Mouse (Mus musculus): ENCODE measurements around the gene Mcur1. TPM values are rescaled to one million over a fixed set of nuclear protein-coding genes. Genes with fewer than 3 reads are reported as not detected.

Gene Mcur1
- polyA plus RNA-seq, 2 experiments: 4.0 to 6.0 TPM

DNA sequence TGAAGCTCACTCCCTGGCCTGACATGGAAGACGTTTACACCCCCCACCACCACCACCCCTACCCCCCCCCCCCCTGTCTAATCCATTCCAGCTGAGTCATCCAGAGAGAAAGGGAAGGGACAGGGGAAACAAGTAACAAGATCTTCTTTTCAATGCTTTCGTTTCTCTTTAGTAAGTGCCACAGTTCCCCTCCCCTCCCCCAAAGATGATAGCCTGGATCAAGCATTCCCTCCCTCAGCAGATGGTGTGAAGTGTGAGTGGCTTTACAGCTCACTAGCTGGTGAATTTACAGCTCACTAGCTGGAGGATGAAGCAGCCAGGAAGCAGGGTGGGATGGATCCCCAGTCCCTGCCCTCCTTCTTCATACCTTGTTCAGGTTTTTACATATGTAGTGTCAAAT is 63.3 kb downstream of the Mcur1 start:
- 13% methylated on average over 2 of the region's 2 CpGs for WGBS (ENCODE audit: insufficient replicate concordance)
- Histone ChIP-seq H3K9me3 (ENCODE audit: control insufficient read depth, low read length) (no peaks in the 10 kb centered on the region), H3K36me3 (replicated peaks; ENCODE audit: control insufficient read depth, insufficient read depth, low read depth) (no peaks in the 10 kb centered on the region), H3K4me2 (ENCODE audit: low read depth) (no peak overlapping the region), H3K27me3 (ENCODE audit: control insufficient read depth, insufficient read depth, low read length) (no peaks in the 10 kb centered on the region), H3K9ac (replicated peaks) (no peak overlapping the region), H3K4me3 (ENCODE audit: insufficient read depth in 1 of 2, low read depth in 2 of 2, low read length in 2 of 2) (no peak overlapping the region), H3K27ac (no peak overlapping the region), H3K4me1 (replicated peaks; ENCODE audit: control insufficient read depth in 2 of 2, insufficient read depth in 2 of 2, low read length in 1 of 2) (no peaks in the 10 kb centered on the region)
- TF ChIP-seq CTCF (IDR thresholded peaks at IDR 0.05; ENCODE audit: low read depth) (no peak), EP300 (IDR thresholded peaks at IDR 0.05; ENCODE audit: low read depth) (no peak)
- no peak for DNase-seq (ENCODE audit: low read depth in 3 of 3, low spot score in 3 of 3)
- ATAC-seq (ENCODE audit: insufficient read depth): no peak

DNA sequence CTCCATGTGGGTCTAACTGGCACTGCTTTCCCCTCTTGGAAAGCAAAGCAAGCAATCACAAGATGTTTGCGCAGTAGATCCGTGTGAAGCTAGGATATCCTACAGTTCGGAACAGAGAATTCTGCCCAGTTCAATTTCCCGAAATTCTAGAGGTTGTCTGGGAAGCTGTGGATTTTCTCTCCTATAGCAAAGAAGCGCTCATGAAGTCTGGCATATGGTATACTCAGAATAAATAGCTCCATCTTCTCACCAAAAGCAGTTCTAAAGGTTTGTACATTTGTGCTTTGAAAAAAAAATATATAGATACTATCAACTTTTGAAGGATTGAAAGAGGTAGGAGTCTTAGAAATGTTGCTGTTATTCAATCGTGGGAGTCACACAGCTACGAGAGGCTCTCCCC is 64.3 kb downstream of the Mcur1 start:
- no peak overlapping the region for H3K4me3 ChIP-seq (ENCODE audit: insufficient read depth in 1 of 2, low read depth in 2 of 2, low read length in 2 of 2)
- DNase-seq (ENCODE audit: low read depth in 3 of 3, low spot score in 3 of 3) (no peak), ATAC-seq (ENCODE audit: insufficient read depth) (no peak)
- TF ChIP-seq CTCF (IDR thresholded peaks at IDR 0.05; ENCODE audit: low read depth): no peak
- TF ChIP-seq EP300 (IDR thresholded peaks at IDR 0.05; ENCODE audit: low read depth): no peak
- 68% methylated on average over 7 of the region's 7 CpGs for WGBS (ENCODE audit: insufficient replicate concordance)
- no peak overlapping the region for H3K9ac ChIP-seq (replicated peaks)
- H3K36me3 ChIP-seq (replicated peaks; ENCODE audit: control insufficient read depth, insufficient read depth, low read depth): no peaks in the 10 kb centered on the region
- no peak overlapping the region for H3K4me2 ChIP-seq (ENCODE audit: low read depth)
- no peaks in the 10 kb centered on the region for H3K9me3 ChIP-seq (ENCODE audit: control insufficient read depth, low read length)
- H3K27me3 ChIP-seq (ENCODE audit: control insufficient read depth, insufficient read depth, low read length): no peaks in the 10 kb centered on the region
- H3K4me1 ChIP-seq (replicated peaks; ENCODE audit: control insufficient read depth in 2 of 2, insufficient read depth in 2 of 2, low read length in 1 of 2): no peaks in the 10 kb centered on the region
- no peak overlapping the region for H3K27ac ChIP-seq

DNA sequence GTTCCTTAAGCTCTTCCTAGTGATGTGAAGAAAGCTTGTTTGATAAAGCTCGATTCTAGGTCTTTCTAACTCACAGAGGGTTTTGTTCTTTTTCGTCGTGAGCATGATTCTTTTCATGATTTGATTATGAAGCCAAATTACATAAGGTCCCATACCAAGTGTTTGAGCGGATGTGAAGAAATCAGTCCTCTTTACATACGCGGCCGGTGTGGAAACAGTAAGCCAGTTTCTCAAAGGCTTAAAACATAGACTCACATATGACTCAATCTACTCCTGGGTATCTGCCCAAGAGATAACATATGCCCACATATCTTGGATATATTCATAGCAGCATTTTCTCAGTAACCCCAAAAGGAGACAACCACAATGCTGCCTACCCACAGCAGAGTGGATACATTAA is 66.3 kb downstream of the Mcur1 start:
- Histone ChIP-seq H3K9ac (replicated peaks) (no peak overlapping the region), H3K4me1 (replicated peaks; ENCODE audit: control insufficient read depth in 2 of 2, insufficient read depth in 2 of 2, low read length in 1 of 2) (no peaks in the 10 kb centered on the region), H3K4me2 (ENCODE audit: low read depth) (no peak overlapping the region), H3K36me3 (replicated peaks; ENCODE audit: control insufficient read depth, insufficient read depth, low read depth) (no peaks in the 10 kb centered on the region), H3K27ac (no peak overlapping the region), H3K27me3 (ENCODE audit: control insufficient read depth, insufficient read depth, low read length) (no peaks in the 10 kb centered on the region), H3K4me3 (ENCODE audit: insufficient read depth in 1 of 2, low read depth in 2 of 2, low read length in 2 of 2) (no peak overlapping the region), H3K9me3 (ENCODE audit: control insufficient read depth, low read length) (no peaks in the 10 kb centered on the region)
- no peak for ATAC-seq (ENCODE audit: insufficient read depth)
- no peak for TF ChIP-seq CTCF (IDR thresholded peaks at IDR 0.05; ENCODE audit: low read depth)
- TF ChIP-seq EP300 (IDR thresholded peaks at IDR 0.05; ENCODE audit: low read depth): no peak
- WGBS (ENCODE audit: insufficient replicate concordance): 75% methylated on average over 7 of the region's 7 CpGs
- DNase-seq (ENCODE audit: low read depth in 3 of 3, low spot score in 3 of 3): no peak

DNA sequence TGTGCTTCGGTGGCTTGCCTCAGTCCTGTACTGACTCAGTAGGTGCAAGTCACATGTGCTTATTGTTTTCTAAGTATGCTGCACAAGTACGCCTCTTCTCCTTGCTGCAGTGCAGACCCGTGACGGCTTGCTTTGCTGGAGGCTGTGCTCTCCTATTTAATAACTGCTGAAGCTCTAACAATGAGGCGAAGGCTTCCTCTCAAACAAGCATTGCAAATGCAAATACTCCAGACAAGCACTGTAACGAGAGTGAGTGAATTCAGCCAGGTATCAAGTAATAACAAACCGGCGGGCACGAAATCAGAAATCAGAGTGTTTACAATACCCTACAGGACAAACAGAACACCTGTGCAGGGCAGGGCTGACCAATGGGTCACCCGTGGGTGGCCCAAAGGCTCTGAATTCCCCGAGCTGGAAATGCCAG is 66.9 kb downstream of the Mcur1 start:
- Histone ChIP-seq H3K9me3 (ENCODE audit: control insufficient read depth, low read length) (no peaks in the 10 kb centered on the region), H3K4me1 (replicated peaks; ENCODE audit: control insufficient read depth in 2 of 2, insufficient read depth in 2 of 2, low read length in 1 of 2) (no peaks in the 10 kb centered on the region), H3K4me2 (ENCODE audit: low read depth) (no peak overlapping the region), H3K9ac (replicated peaks) (no peak overlapping the region), H3K36me3 (replicated peaks; ENCODE audit: control insufficient read depth, insufficient read depth, low read depth) (no peaks in the 10 kb centered on the region), H3K27me3 (ENCODE audit: control insufficient read depth, insufficient read depth, low read length) (no peaks in the 10 kb centered on the region), H3K27ac (no peak overlapping the region), H3K4me3 (ENCODE audit: insufficient read depth in 1 of 2, low read depth in 2 of 2, low read length in 2 of 2) (no peak overlapping the region)
- WGBS (ENCODE audit: insufficient replicate concordance): 66% methylated on average over 11 of the region's 11 CpGs
- no peak for DNase-seq (ENCODE audit: low read depth in 3 of 3, low spot score in 3 of 3)
- no peak for ATAC-seq (ENCODE audit: insufficient read depth)
- no peak for TF ChIP-seq EP300 (IDR thresholded peaks at IDR 0.05; ENCODE audit: low read depth)

Other genes with a start within 250 kb of the Mcur1 start
- gene Sirt5, start 194.7 kb downstream of the Mcur1 start, polyA plus RNA-seq (2012; rRNA removed): 2.9 and 3.0 TPM in 2 replicates
- gene Sirt5, start 194.7 kb downstream of the Mcur1 start, polyA plus RNA-seq (2014; fragmentation: Nextera tagmentation; extraction: Ambion mirVana): 4.1 and 4.4 TPM in 2 replicates
- 37.2 and 84.2 TPM in 2 replicates for gene Nol7, start 161.8 kb downstream of the Mcur1 start, polyA plus RNA-seq (2012; rRNA removed)
- gene Nol7, start 161.8 kb downstream of the Mcur1 start, polyA plus RNA-seq (2014; fragmentation: Nextera tagmentation; extraction: Ambion mirVana): 123 and 125 TPM in 2 replicates
- 5.5 and 7.2 TPM in 2 replicates for gene Ranbp9, start 78.9 kb downstream of the Mcur1 start, polyA plus RNA-seq (2012; rRNA removed)
- gene Ranbp9, start 78.9 kb downstream of the Mcur1 start, polyA plus RNA-seq (2014; fragmentation: Nextera tagmentation; extraction: Ambion mirVana): 3.6 and 3.7 TPM in 2 replicates
- 0.03 and 0.07 TPM in 2 replicates for gene Rnf182, start 55.5 kb upstream of the Mcur1 start, polyA plus RNA-seq (2012; rRNA removed)
- 0.05 and 0.09 TPM in 2 replicates for gene Rnf182, start 55.5 kb upstream of the Mcur1 start, polyA plus RNA-seq (2014; fragmentation: Nextera tagmentation; extraction: Ambion mirVana)
- gene Cd83, start 224.6 kb upstream of the Mcur1 start, polyA plus RNA-seq (2012; rRNA removed): 0.32 and 0.37 TPM in 2 replicates
- 0.67 and 1.3 TPM in 2 replicates for gene Cd83, start 224.6 kb upstream of the Mcur1 start, polyA plus RNA-seq (2014; fragmentation: Nextera tagmentation; extraction: Ambion mirVana)

Measured in liver, embryonic 14.5 days (tissue).